Mouse (Mus musculus): ENCODE results near the gene Arid3c. TPM values are rescaled to one million over a fixed set of nuclear protein-coding genes. Genes with fewer than 3 reads are reported as not detected.

The Arid3c gene
- polyA plus RNA-seq, 1 experiment from 2014 or later, result 0.15 TPM

GRCm38 (mm10) chr4:41756440-41756839 is 25.5 kb upstream of the Arid3c start:
- Histone ChIP-seq H3K27me3 (replicated peaks; ENCODE audit: control insufficient read depth, insufficient read depth, low read length) (no peaks in the 10 kb centered on the region), H3K4me3 (ENCODE audit: low read depth, low read length) (peak overlapping the region; percentile 49; the same call in 1 of the 2 replicates), H3K4me1 (ENCODE audit: control insufficient read depth, insufficient read depth, low read length) (peaks cover 16% of the 10 kb centered on the region), H3K9ac (ENCODE audit: low read length) (peak overlapping the region; percentile 67), H3K27ac (ENCODE audit: low read depth, low read length) (no peak overlapping the region), H3K4me2 (ENCODE audit: low read length) (peak overlapping the region; percentile 94), H3K36me3 (ENCODE audit: control insufficient read depth, insufficient read depth, low read length) (no peaks in the 10 kb centered on the region), H3K9me3 (replicated peaks; ENCODE audit: control insufficient read depth, low read length) (no peaks in the 10 kb centered on the region)
- 76% methylated on average over 8 of the region's 8 CpGs for WGBS
- no peak for DNase-seq (ENCODE audit: low spot score)
- ATAC-seq, result 0 out of 2 replicates have a peak, but pooled peaks have one; percentile 1

GRCm38 (mm10) chr4:41755338-41756305 is 24.7 kb upstream of the Arid3c start, which contains the start of gene Sigmar1:
TSS of gene Sigmar1 (minus strand) at chr4:41756157.
- Histone ChIP-seq H3K27me3 (replicated peaks; ENCODE audit: control insufficient read depth, insufficient read depth, low read length) (no peaks in the 10 kb centered on the region), H3K4me3 (ENCODE audit: low read depth, low read length) (peak within 1 kb of the TSS; percentile 49), H3K9ac (ENCODE audit: low read length) (peak within 1 kb of the TSS; percentile 67), H3K27ac (ENCODE audit: low read depth, low read length) (peak within 1 kb of the TSS; percentile 34; the same call in 1 of the 2 replicates), H3K4me1 (ENCODE audit: control insufficient read depth, insufficient read depth, low read length) (peaks cover 8% of the 10 kb centered on the region), H3K9me3 (replicated peaks; ENCODE audit: control insufficient read depth, low read length) (no peaks in the 10 kb centered on the region), H3K36me3 (ENCODE audit: control insufficient read depth, insufficient read depth, low read length) (no peaks in the 10 kb centered on the region), H3K4me2 (ENCODE audit: low read length) (peak within 1 kb of the TSS; percentile 94)
- peak; percentile 77 for ATAC-seq
- peak; percentile 89 for DNase-seq (ENCODE audit: low spot score)
- WGBS, result under 1% methylated on average over 57 of the region's 57 CpGs

- Histone ChIP-seq H3K4me2 (ENCODE audit: low read length) (peak within 1 kb of the TSS; percentile 94), H3K9ac (ENCODE audit: low read length) (peak within 1 kb of the TSS; percentile 67), H3K27ac (ENCODE audit: low read depth, low read length) (peak within 1 kb of the TSS; percentile 34; the same call in 1 of the 2 replicates), H3K27me3 (replicated peaks; ENCODE audit: control insufficient read depth, insufficient read depth, low read length) (no peaks in the 10 kb centered on the region), H3K4me3 (ENCODE audit: low read depth, low read length) (peak within 1 kb of the TSS; percentile 49), H3K9me3 (replicated peaks; ENCODE audit: control insufficient read depth, low read length) (no peaks in the 10 kb centered on the region), H3K36me3 (ENCODE audit: control insufficient read depth, insufficient read depth, low read length) (no peaks in the 10 kb centered on the region), H3K4me1 (ENCODE audit: control insufficient read depth, insufficient read depth, low read length) (0 out of 2 replicates have a peak, but pooled peaks cover 4% of the 10 kb centered on the region)
- WGBS, result 14% methylated on average over 14 of the region's 14 CpGs
- DNase-seq (ENCODE audit: low spot score) (no peak), ATAC-seq (peak; percentile 56)
Measured at GRCm38 (mm10) chr4:41754797-41755337, 23.9 kb upstream of the Arid3c start, which contains the start of gene Galt. TSS of gene Galt (plus strand) at chr4:41755228.

GRCm38 (mm10) chr4:41745021-41745420 is 14.1 kb upstream of the Arid3c start:
- Histone ChIP-seq H3K9ac (ENCODE audit: low read length) (no peak overlapping the region), H3K27me3 (replicated peaks; ENCODE audit: control insufficient read depth, insufficient read depth, low read length) (no peaks in the 10 kb centered on the region), H3K36me3 (ENCODE audit: control insufficient read depth, insufficient read depth, low read length) (no peaks in the 10 kb centered on the region), H3K4me2 (ENCODE audit: low read length) (no peak overlapping the region), H3K9me3 (replicated peaks; ENCODE audit: control insufficient read depth, low read length) (peaks cover 5% of the 10 kb centered on the region; the same call in 1 of the 2 replicates), H3K4me1 (ENCODE audit: control insufficient read depth, insufficient read depth, low read length) (peaks cover 2% of the 10 kb centered on the region; the same call in 1 of the 2 replicates), H3K27ac (ENCODE audit: low read depth, low read length) (no peak overlapping the region), H3K4me3 (ENCODE audit: low read depth, low read length) (no peak overlapping the region)
- WGBS, result 88% methylated on average over 1 of the region's 1 CpGs
- ATAC-seq (no peak), DNase-seq (ENCODE audit: low spot score) (no peak)

- Histone ChIP-seq H3K4me2 (ENCODE audit: low read length) (no peak overlapping the region), H3K9me3 (replicated peaks; ENCODE audit: control insufficient read depth, low read length) (peaks cover 5% of the 10 kb centered on the region; the same call in 1 of the 2 replicates), H3K4me1 (ENCODE audit: control insufficient read depth, insufficient read depth, low read length) (peaks cover 8% of the 10 kb centered on the region), H3K27me3 (replicated peaks; ENCODE audit: control insufficient read depth, insufficient read depth, low read length) (no peaks in the 10 kb centered on the region), H3K9ac (ENCODE audit: low read length) (no peak overlapping the region), H3K4me3 (ENCODE audit: low read depth, low read length) (no peak overlapping the region), H3K36me3 (ENCODE audit: control insufficient read depth, insufficient read depth, low read length) (peaks cover 4% of the 10 kb centered on the region), H3K27ac (ENCODE audit: low read depth, low read length) (no peak overlapping the region)
- WGBS, result 78% methylated on average over 2 of the region's 2 CpGs
- ATAC-seq (no peak), DNase-seq (ENCODE audit: low spot score) (no peak)
Measured at GRCm38 (mm10) chr4:41744131-41744530, 13.2 kb upstream of the Arid3c start.

GRCm38 (mm10) chr4:41741158-41741560 is 10.2 kb upstream of the Arid3c start:
- under 1% methylated on average over 27 of the region's 27 CpGs for WGBS
- H3K9ac ChIP-seq (ENCODE audit: low read length), result peak overlapping the region; percentile 70
- peak overlapping the region; percentile 54 for H3K4me3 ChIP-seq (ENCODE audit: low read depth, low read length)

GRCm38 (mm10) chr4:41740380-41741157 is 9.6 kb upstream of the Arid3c start:
- Histone ChIP-seq H3K27me3 (replicated peaks; ENCODE audit: control insufficient read depth, insufficient read depth, low read length) (no peaks in the 10 kb centered on the region), H3K27ac (ENCODE audit: low read depth, low read length) (peak overlapping the region; percentile 40), H3K9me3 (replicated peaks; ENCODE audit: control insufficient read depth, low read length) (no peaks in the 10 kb centered on the region), H3K4me2 (ENCODE audit: low read length) (peak overlapping the region; percentile 78), H3K4me1 (ENCODE audit: control insufficient read depth, insufficient read depth, low read length) (peaks cover 8% of the 10 kb centered on the region), H3K36me3 (ENCODE audit: control insufficient read depth, insufficient read depth, low read length) (peaks cover 14% of the 10 kb centered on the region), H3K4me3 (ENCODE audit: low read depth, low read length) (peak overlapping the region; percentile 54), H3K9ac (ENCODE audit: low read length) (peak overlapping the region; percentile 70)
- ATAC-seq (peak; percentile 81), DNase-seq (ENCODE audit: low spot score) (peak; percentile 63)
- WGBS, result under 1% methylated on average over 48 of the region's 48 CpGs

More at GRCm38 (mm10) chr4:41741158-41741560, 10.2 kb upstream of the Arid3c start:
- H3K9me3 ChIP-seq (replicated peaks; ENCODE audit: control insufficient read depth, low read length), result no peaks in the 10 kb centered on the region
- H3K27ac ChIP-seq (ENCODE audit: low read depth, low read length), result peak overlapping the region; percentile 40
- ATAC-seq (peak; percentile 96), DNase-seq (ENCODE audit: low spot score) (peak; percentile 97)
- no peaks in the 10 kb centered on the region for H3K27me3 ChIP-seq (replicated peaks; ENCODE audit: control insufficient read depth, insufficient read depth, low read length)
- H3K4me2 ChIP-seq (ENCODE audit: low read length), result peak overlapping the region; percentile 78
- peaks cover 14% of the 10 kb centered on the region for H3K36me3 ChIP-seq (ENCODE audit: control insufficient read depth, insufficient read depth, low read length)
- peaks cover 8% of the 10 kb centered on the region for H3K4me1 ChIP-seq (ENCODE audit: control insufficient read depth, insufficient read depth, low read length)

- Histone ChIP-seq H3K4me3 (ENCODE audit: low read depth, low read length) (no peak overlapping the region), H3K9me3 (replicated peaks; ENCODE audit: control insufficient read depth, low read length) (no peaks in the 10 kb centered on the region), H3K9ac (ENCODE audit: low read length) (no peak overlapping the region), H3K4me1 (ENCODE audit: control insufficient read depth, insufficient read depth, low read length) (peaks cover 8% of the 10 kb centered on the region), H3K27ac (ENCODE audit: low read depth, low read length) (no peak overlapping the region), H3K27me3 (replicated peaks; ENCODE audit: control insufficient read depth, insufficient read depth, low read length) (no peaks in the 10 kb centered on the region), H3K36me3 (ENCODE audit: control insufficient read depth, insufficient read depth, low read length) (peaks cover 14% of the 10 kb centered on the region), H3K4me2 (ENCODE audit: low read length) (0 out of 2 replicates have a peak overlapping the region, but pooled peaks have one; percentile 78)
- DNase-seq (ENCODE audit: low spot score) (no peak), ATAC-seq (no peak)
- WGBS, result 92% methylated on average over 13 of the region's 13 CpGs
Measured at GRCm38 (mm10) chr4:41739260-41739659, 8.3 kb upstream of the Arid3c start.
